Mouse (Mus musculus): ENCODE measurements around the gene Zfp977.
"Not testable (repeated sequence)": the region's sequence is repeated elsewhere in the genome, so short reads cannot be mapped to it uniquely, and the experiment has no call there.

The Zfp977 gene

GRCm38 (mm10) chr7:42592413-42592812, at the start of gene Zfp977:
Zfp977 (minus strand) TSS chr7:42592547.
- not testable (repeated sequence) for DNase-seq (ENCODE audit: low spot score in 2 of 2)

GRCm38 (mm10) chr7:42631031-42631430, 38.7 kb upstream of the Zfp977 start:
- not testable (repeated sequence) for DNase-seq (ENCODE audit: low spot score in 2 of 2)

GRCm38 (mm10) chr7:42595666-42596065, 3.3 kb upstream of the Zfp977 start:
- DNase-seq (ENCODE audit: low spot score in 2 of 2): not testable (repeated sequence)

- not testable (repeated sequence) for DNase-seq (ENCODE audit: low spot score in 2 of 2)
These were observed 1.0 kb downstream of the Zfp977 start for GRCm38 (mm10) chr7:42591311-42591710.

- no peak for DNase-seq (ENCODE audit: low spot score in 2 of 2)
These were observed 13.9 kb downstream of the Zfp977 start, which contains the start of gene Gm21028 for GRCm38 (mm10) chr7:42578488-42578887. Gm21028 (minus strand) TSS chr7:42578588.

GRCm38 (mm10) chr7:42551766-42552165, 40.6 kb downstream of the Zfp977 start:
- DNase-seq (ENCODE audit: low spot score in 2 of 2): no peak
